Mouse (Mus musculus): ENCODE measurements at regions not wholly inside any gene's neighbourhood (a gene's known extent, or its start where the extent isn't known, plus 50 kb on each side); places are given as distances from the start of the nearest gene placed in this dataset.

- TF ChIP-seq CTCF (IDR thresholded peaks at IDR 0.05; ENCODE audit: low read depth) = no peak
- Histone ChIP-seq H3K36me3 (ENCODE audit: insufficient read depth) (no peaks in the 10 kb centered on the region), H3K9me3 (ENCODE audit: low read depth, low read length) (no peaks in the 10 kb centered on the region), H3K9ac (no peak overlapping the region), H3K27ac (ENCODE audit: low read depth) (no peak overlapping the region), H3K4me3 (ENCODE audit: low read depth, low read length) (no peak overlapping the region), H3K27me3 (ENCODE audit: insufficient read depth, low read length) (no peaks in the 10 kb centered on the region), H3K4me2 (no peak overlapping the region), H3K4me1 (ENCODE audit: insufficient read depth) (no peaks in the 10 kb centered on the region)
- 73% methylated on average over 2 of the region's 2 CpGs for WGBS
- DNase-seq = no peak
- ATAC-seq (ENCODE audit: insufficient read depth) = no peak
These were observed 818.5 kb upstream of the Epha7 start for GRCm38 (mm10) chr4:27994411-27994810.

DNA sequence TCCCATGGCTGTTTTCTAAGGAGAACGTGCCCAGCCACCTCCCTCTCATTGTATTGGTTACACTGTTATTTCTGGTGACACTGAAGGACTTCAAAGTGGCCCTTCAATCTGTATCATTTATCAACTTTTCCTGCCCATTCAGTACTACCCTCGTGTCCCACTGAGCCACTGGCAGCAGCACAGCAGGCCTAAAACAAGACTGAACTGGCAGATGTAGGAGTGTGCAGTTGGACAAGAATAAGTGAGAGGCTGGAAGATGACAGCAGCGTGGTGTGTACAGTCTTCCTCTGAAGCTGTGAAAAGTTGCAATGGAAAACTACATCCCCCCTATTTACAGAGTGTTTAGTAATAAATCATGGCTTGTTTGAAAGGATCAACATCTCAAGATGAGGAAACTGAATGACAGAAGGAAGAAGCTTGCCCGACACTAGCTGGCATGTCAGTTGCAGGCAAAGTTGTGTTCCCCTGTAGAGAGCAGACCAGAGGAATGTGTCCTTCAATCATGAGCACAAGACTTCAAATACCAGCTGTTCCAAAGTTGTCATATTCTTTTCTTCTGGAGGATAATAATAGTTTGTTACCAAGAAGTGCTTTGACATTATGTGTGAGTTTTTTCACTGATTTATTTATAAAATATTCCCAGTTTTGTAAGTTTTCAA lies 811.0 kb upstream of the Epha7 start:
- no peak overlapping the region for H3K4me2 ChIP-seq
- no peak for TF ChIP-seq CTCF (IDR thresholded peaks at IDR 0.05; ENCODE audit: low read depth)
- no peak overlapping the region for H3K9ac ChIP-seq
- H3K9me3 ChIP-seq (ENCODE audit: low read depth, low read length) = no peaks in the 10 kb centered on the region
- no peak for ATAC-seq (ENCODE audit: insufficient read depth)
- H3K36me3 ChIP-seq (ENCODE audit: insufficient read depth) = no peaks in the 10 kb centered on the region
- H3K27me3 ChIP-seq (ENCODE audit: insufficient read depth, low read length) = no peaks in the 10 kb centered on the region
- 31% methylated on average over 4 of the region's 4 CpGs for WGBS
- no peak overlapping the region for H3K4me3 ChIP-seq (ENCODE audit: low read depth, low read length)
- no peaks in the 10 kb centered on the region for H3K4me1 ChIP-seq (ENCODE audit: insufficient read depth)
- DNase-seq = peak; percentile 1
- H3K27ac ChIP-seq (ENCODE audit: low read depth) = no peak overlapping the region

Data from lung, embryonic 14.5 days (tissue).